Mouse (Mus musculus): ENCODE results near the gene Moxd2. TPM values are rescaled to one million over a fixed set of nuclear protein-coding genes. Genes with fewer than 3 reads are reported as not detected.

Gene Moxd2
- polyA plus RNA-seq (2016; fragmentation: Nextera tagmentation; extraction: Ambion mirVana): not detected in 2 replicates

DNA sequence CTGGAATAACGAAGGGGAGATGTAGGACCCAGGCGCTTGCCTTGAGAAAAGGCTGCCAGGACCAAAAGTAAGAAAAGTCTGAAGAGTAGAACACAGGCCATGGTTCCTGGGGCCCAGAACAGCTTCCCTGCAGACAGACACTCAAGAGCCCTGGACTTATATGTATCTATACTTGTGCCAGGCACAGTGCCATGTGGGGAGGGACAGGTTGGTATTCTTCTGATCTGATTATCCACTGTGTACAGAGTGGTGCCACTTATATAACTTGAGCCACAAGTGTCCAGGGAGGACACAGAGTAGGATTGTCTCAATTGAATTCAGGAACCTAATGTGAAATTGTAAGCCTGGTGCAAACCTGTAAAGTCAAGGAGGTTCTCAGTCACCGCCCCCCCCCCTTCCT is at the start of gene Moxd2:
Gene Moxd2 (minus strand): TSS at position 101 of the 400 bp plus-strand sequence.
- Histone ChIP-seq H3K9me3 (no peaks in the 10 kb centered on the region), H3K4me3 (no peak within 1 kb of the TSS), H3K27ac (replicated peaks) (no peak within 1 kb of the TSS), H3K36me3 (replicated peaks) (no peaks in the 10 kb centered on the region), H3K27me3 (replicated peaks; ENCODE audit: low read depth, poor library complexity, severe bottlenecking) (no peaks in the 10 kb centered on the region), H3K4me1 (no peaks in the 10 kb centered on the region)
- no peak for DNase-seq (ENCODE audit: low spot score)
- WGBS: 90% methylated on average over 3 of the region's 3 CpGs

DNA sequence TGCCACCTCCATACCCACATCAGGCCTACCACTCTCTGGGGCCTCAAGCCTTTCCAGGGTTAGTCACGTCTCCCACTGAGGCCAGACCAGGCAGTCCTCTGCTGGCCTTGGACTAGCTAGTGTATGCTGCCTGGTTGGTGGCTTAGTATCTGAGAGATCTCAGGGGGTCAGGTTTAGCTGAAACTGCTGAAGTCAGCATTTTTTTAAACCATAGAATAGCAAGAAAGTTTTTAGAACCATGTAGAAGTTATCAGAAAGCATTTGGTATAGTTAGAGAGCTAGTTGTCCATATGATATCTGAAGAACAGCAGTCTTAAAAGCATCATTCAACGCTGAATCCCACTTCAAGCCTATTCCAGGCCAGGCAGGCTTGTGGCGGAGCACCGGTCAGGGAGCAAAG is 32.7 kb upstream of the Moxd2 start:
- Histone ChIP-seq H3K4me3 (no peak overlapping the region), H3K9me3 (no peaks in the 10 kb centered on the region), H3K36me3 (replicated peaks) (no peaks in the 10 kb centered on the region), H3K27ac (replicated peaks) (no peak overlapping the region), H3K27me3 (replicated peaks; ENCODE audit: low read depth, poor library complexity, severe bottlenecking) (no peaks in the 10 kb centered on the region), H3K4me1 (no peaks in the 10 kb centered on the region)
- no peak for DNase-seq (ENCODE audit: low spot score)
- 85% methylated on average over 4 of the region's 4 CpGs for WGBS

DNA sequence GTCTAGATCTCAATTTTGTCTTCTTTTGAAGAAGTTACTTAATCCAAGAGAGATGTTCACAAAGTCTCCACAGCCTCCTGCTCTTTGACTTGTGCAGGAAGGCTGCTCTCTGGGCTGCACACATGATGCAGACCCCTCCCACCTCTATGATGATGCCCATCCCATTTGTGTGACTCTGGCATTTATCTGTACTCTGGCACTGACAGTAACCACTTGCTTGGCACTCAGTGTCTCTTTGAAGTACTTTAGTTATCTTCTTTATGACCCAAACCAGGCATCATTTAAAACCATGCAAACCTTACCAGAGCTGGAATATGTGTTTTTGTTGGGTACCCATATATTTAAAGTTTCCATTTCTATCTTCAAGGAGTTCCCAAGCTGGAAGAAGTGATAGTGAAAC is 13.0 kb upstream of the Moxd2 start, which contains the start of gene Prss58:
Gene Prss58 (minus strand): TSS at position 101 of the 400 bp plus-strand sequence.
- no peak for DNase-seq (ENCODE audit: low spot score)
- no peaks in the 10 kb centered on the region for H3K27me3 ChIP-seq (replicated peaks; ENCODE audit: low read depth, poor library complexity, severe bottlenecking)
- no peaks in the 10 kb centered on the region for H3K9me3 ChIP-seq
- no peak within 1 kb of the TSS for H3K4me3 ChIP-seq
- no peaks in the 10 kb centered on the region for H3K36me3 ChIP-seq (replicated peaks)
- no peak within 1 kb of the TSS for H3K27ac ChIP-seq (replicated peaks)
- no peaks in the 10 kb centered on the region for H3K4me1 ChIP-seq

DNA sequence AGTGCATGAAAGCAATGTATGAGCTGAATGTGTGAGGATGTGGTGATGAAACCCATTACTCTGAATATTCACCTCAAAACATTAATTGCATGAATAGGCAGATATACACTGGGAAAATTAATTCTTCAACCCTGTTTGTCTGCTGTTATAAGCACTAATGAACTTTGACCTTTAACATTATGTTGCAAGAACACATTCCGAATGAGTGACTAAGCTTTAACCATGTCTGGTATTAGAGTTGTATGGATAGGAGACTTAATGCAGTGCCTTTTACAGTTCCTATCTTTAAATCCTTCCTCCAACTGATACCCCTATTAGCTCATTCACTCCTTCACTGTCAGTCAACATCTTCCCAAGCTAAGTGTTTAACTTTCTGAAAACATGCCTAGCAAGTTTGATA is 7.4 kb upstream of the Moxd2 start:
- Histone ChIP-seq H3K36me3 (replicated peaks) (no peaks in the 10 kb centered on the region), H3K4me1 (no peaks in the 10 kb centered on the region), H3K9me3 (no peaks in the 10 kb centered on the region), H3K27me3 (replicated peaks; ENCODE audit: low read depth, poor library complexity, severe bottlenecking) (no peaks in the 10 kb centered on the region), H3K4me3 (no peak overlapping the region), H3K27ac (replicated peaks) (no peak overlapping the region)
- DNase-seq (ENCODE audit: low spot score): no peak
- WGBS: 80% methylated on average over 1 of the region's 1 CpGs

DNA sequence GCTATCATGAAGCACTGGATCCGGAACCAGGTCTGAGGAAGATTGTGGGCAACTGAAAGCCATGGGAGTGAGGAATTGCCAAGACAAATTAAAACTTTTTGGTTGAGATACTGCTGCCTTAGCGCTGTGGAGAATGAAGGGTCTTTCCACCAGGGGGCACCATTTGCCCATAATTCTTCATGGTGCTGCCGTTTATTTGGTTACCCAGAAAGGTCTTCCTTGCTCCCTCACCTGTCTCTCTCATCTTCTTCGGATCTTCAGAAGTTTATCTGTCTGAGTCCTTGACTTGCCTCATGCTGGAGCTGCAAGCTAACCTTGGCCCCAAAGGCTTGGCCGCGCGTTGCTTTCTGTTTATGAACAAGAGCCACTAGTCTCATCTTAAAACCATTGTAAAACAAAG is 6.3 kb upstream of the Moxd2 start:
- peak; percentile 25 for DNase-seq (ENCODE audit: low spot score)
- Histone ChIP-seq H3K36me3 (replicated peaks) (no peaks in the 10 kb centered on the region), H3K4me1 (no peaks in the 10 kb centered on the region), H3K27ac (replicated peaks) (no peak overlapping the region), H3K9me3 (no peaks in the 10 kb centered on the region), H3K27me3 (replicated peaks; ENCODE audit: low read depth, poor library complexity, severe bottlenecking) (no peaks in the 10 kb centered on the region), H3K4me3 (no peak overlapping the region)
- WGBS: 43% methylated on average over 7 of the region's 7 CpGs

DNA sequence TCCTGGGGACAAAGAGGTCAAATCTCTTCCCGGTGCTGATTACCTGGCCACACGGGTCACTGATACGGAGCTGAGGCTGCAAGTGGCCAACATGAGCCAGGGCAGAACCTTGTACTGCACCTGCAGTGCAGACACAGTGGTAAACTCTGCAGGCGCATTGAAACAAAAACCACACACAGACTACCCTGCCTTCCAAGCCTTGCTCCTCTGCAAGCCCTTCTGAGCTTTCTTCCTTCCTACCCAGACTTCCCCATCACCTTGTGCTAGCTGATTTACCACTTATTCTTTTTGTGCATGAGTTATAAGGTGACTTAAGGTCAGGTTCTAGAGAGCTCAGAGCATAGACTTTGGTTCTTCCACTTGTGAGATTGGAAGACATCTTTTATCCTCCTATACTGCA is 4.5 kb upstream of the Moxd2 start:
- H3K4me3 ChIP-seq: no peak overlapping the region
- no peaks in the 10 kb centered on the region for H3K4me1 ChIP-seq
- H3K27ac ChIP-seq (replicated peaks): no peak overlapping the region
- H3K9me3 ChIP-seq: no peaks in the 10 kb centered on the region
- H3K36me3 ChIP-seq (replicated peaks): no peaks in the 10 kb centered on the region
- DNase-seq (ENCODE audit: low spot score): no peak
- WGBS: 78% methylated on average over 4 of the region's 4 CpGs
- H3K27me3 ChIP-seq (replicated peaks; ENCODE audit: low read depth, poor library complexity, severe bottlenecking): no peaks in the 10 kb centered on the region

DNA sequence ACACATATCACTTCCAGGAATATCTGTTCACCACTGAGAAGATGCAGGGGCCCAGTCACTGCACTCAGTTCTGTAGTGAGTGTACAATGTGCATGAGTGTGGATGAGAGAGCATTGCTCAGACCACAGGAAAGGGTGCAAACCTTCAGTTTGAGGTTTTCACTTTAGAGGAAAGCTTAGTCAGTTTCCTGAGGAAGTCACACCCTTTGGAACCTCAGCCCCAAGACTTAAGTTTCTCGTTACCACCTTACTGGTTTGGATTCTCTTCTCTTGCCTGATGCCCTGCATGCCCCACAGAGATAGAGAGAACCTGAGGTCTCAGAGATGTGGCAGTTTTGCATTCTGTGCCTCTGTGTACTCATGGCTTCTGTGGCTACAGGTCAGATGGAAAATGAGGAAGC is 3.7 kb upstream of the Moxd2 start:
- no peak for DNase-seq (ENCODE audit: low spot score)
- Histone ChIP-seq H3K27me3 (replicated peaks; ENCODE audit: low read depth, poor library complexity, severe bottlenecking) (no peaks in the 10 kb centered on the region), H3K36me3 (replicated peaks) (no peaks in the 10 kb centered on the region), H3K4me3 (no peak overlapping the region), H3K9me3 (no peaks in the 10 kb centered on the region), H3K27ac (replicated peaks) (no peak overlapping the region), H3K4me1 (no peaks in the 10 kb centered on the region)
- WGBS: 77% methylated on average over 1 of the region's 1 CpGs

DNA sequence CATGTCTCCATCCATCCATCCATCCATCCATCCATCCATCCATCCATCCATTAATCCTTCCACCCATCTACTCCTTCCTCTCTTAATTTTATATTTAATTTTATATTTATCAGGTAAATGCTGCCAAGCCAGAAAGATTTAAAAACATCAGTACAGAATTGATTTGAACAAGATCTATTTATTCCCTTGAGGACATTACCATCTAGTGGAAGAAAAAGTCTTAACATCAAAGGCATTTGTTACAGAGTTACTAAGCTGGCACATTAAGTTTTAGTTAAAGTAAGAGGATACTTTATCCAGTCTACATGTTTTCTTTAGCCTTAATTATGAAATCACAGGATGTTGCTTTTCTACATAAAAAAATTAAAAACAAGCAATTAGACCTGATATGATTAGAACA is 42.0 kb downstream of the Moxd2 start:
- Histone ChIP-seq H3K36me3 (replicated peaks) (no peaks in the 10 kb centered on the region), H3K27me3 (replicated peaks; ENCODE audit: low read depth, poor library complexity, severe bottlenecking) (no peaks in the 10 kb centered on the region)
- no peak for DNase-seq (ENCODE audit: low spot score)

More for the DNA sequence above, 42.0 kb downstream of the Moxd2 start:
- no peaks in the 10 kb centered on the region for H3K4me1 ChIP-seq
- no peaks in the 10 kb centered on the region for H3K9me3 ChIP-seq
- no peak overlapping the region for H3K4me3 ChIP-seq
- H3K27ac ChIP-seq (replicated peaks): no peak overlapping the region

Other genes starting within 250 kb of the Moxd2 start
- gene Prss58, start 12.9 kb upstream of the Moxd2 start, polyA plus RNA-seq (2016; fragmentation: Nextera tagmentation; extraction: Ambion mirVana): not detected in 2 replicates
- not detected in 2 replicates for gene 1700074P13Rik, start 53.1 kb upstream of the Moxd2 start, polyA plus RNA-seq (2016; fragmentation: Nextera tagmentation; extraction: Ambion mirVana)
- not detected in 2 replicates for gene Gm4744, start 64.4 kb upstream of the Moxd2 start, polyA plus RNA-seq (2016; fragmentation: Nextera tagmentation; extraction: Ambion mirVana)
- gene 1810009J06Rik, start 77.3 kb upstream of the Moxd2 start, polyA plus RNA-seq (2016; fragmentation: Nextera tagmentation; extraction: Ambion mirVana): not detected in 2 replicates
- gene Gm2663, start 112.0 kb upstream of the Moxd2 start, polyA plus RNA-seq (2016; fragmentation: Nextera tagmentation; extraction: Ambion mirVana): not detected in 2 replicates
- gene 2210010C04Rik, start 148.0 kb upstream of the Moxd2 start, polyA plus RNA-seq (2016; fragmentation: Nextera tagmentation; extraction: Ambion mirVana): not detected in 2 replicates